Mouse (Mus musculus) kidney, adult 11 months (tissue): ENCODE measurements at regions not wholly inside any gene's neighbourhood (a gene's known extent, or its start where the extent isn't known, plus 50 kb on each side); places are given as distances from the start of the nearest gene placed in this dataset.

Source experiments
- DNase-seq: peaks from one replicate; pipeline ENCODE4 v3.0.0; 2022

GRCm38 (mm10) chr3:144069979-144070540, 135.0 kb downstream of the Lmo4 start:
- no peak for DNase-seq

GRCm38 (mm10) chr3:144067016-144067415, 138.0 kb downstream of the Lmo4 start:
- no peak for DNase-seq

- no peak for DNase-seq
Observed at GRCm38 (mm10) chr3:144058106-144058505, 146.9 kb downstream of the Lmo4 start.

- no peak for DNase-seq
Observed at GRCm38 (mm10) chr3:144050341-144050740, 154.7 kb downstream of the Lmo4 start.

- no peak for DNase-seq
Observed at GRCm38 (mm10) chr3:144049270-144049669, 155.8 kb downstream of the Lmo4 start.

- DNase-seq, result no peak
Observed at GRCm38 (mm10) chr3:144044366-144044765, 160.7 kb downstream of the Lmo4 start.

GRCm38 (mm10) chr3:144041788-144042187, 163.2 kb downstream of the Lmo4 start:
- DNase-seq, result no peak

- no peak for DNase-seq
Observed at GRCm38 (mm10) chr3:144039498-144039897, 165.5 kb downstream of the Lmo4 start.

GRCm38 (mm10) chr3:144029611-144030010, 175.4 kb downstream of the Lmo4 start:
- DNase-seq, result no peak

- DNase-seq, result no peak
Observed at GRCm38 (mm10) chr3:144029121-144029520, 175.9 kb downstream of the Lmo4 start.

- DNase-seq, result no peak
Observed at GRCm38 (mm10) chr3:144027134-144027980, 177.7 kb downstream of the Lmo4 start.

GRCm38 (mm10) chr3:144025451-144026125, 179.4 kb downstream of the Lmo4 start:
- DNase-seq, result no peak

- no peak for DNase-seq
Observed at GRCm38 (mm10) chr3:144024216-144024615, 180.8 kb downstream of the Lmo4 start.

- no peak for DNase-seq
Observed at GRCm38 (mm10) chr3:144023058-144023457, 182.0 kb downstream of the Lmo4 start.

- no peak for DNase-seq
Observed at GRCm38 (mm10) chr3:144021969-144022368, 183.1 kb downstream of the Lmo4 start.

GRCm38 (mm10) chr3:144020189-144020940, 184.7 kb downstream of the Lmo4 start:
- DNase-seq, result no peak

GRCm38 (mm10) chr3:144019293-144019692, 185.7 kb downstream of the Lmo4 start:
- no peak for DNase-seq

- no peak for DNase-seq
Observed at GRCm38 (mm10) chr3:144018559-144018958, 186.5 kb downstream of the Lmo4 start.

GRCm38 (mm10) chr3:144015236-144015635, 189.8 kb downstream of the Lmo4 start:
- DNase-seq, result no peak

GRCm38 (mm10) chr3:144013481-144014125, 191.4 kb downstream of the Lmo4 start:
- no peak for DNase-seq

- no peak for DNase-seq
Observed at GRCm38 (mm10) chr3:144012820-144013219, 192.2 kb downstream of the Lmo4 start.

- no peak for DNase-seq
Observed at GRCm38 (mm10) chr3:144012173-144012572, 192.8 kb downstream of the Lmo4 start.
